Mouse (Mus musculus): ENCODE data around the gene Pcnt.

- TF ChIP-seq POLR2A (IDR thresholded peaks at IDR 0.05; ENCODE audit: low read depth, low read length), result no peak
- no peak for TF ChIP-seq CTCF (IDR thresholded peaks at IDR 0.05; ENCODE audit: extremely low read depth, insufficient read depth, insufficient read length, insufficient replicate concordance)
These were observed 67.6 kb downstream of the Pcnt start for GRCm38 (mm10) chr10:76374981-76375380.
